Mouse (Mus musculus): ENCODE data around the gene Mmp25.

GRCm38 (mm10) chr17:23654001-23654400, 8.9 kb upstream of the Mmp25 start:
- no peak for TF ChIP-seq POLR2A (IDR thresholded peaks at IDR 0.05; ENCODE audit: control insufficient read depth, low read depth, low read length)
- no peak for TF ChIP-seq CTCF (IDR thresholded peaks at IDR 0.05; ENCODE audit: control insufficient read depth, insufficient read depth, insufficient replicate concordance, low read depth, low read length)

Measured in testis, adult 2 months (tissue).